Mouse (Mus musculus): ENCODE measurements around the gene Derl2. TPM values are rescaled to one million over a fixed set of nuclear protein-coding genes. Genes with fewer than 3 reads are reported as not detected.
A peak's percentile ranks its signal among the peaks of the same experiment; 100 is the strongest.

The Derl2 gene
- polyA plus RNA-seq, 1 experiment: 38.5 TPM

DNA sequence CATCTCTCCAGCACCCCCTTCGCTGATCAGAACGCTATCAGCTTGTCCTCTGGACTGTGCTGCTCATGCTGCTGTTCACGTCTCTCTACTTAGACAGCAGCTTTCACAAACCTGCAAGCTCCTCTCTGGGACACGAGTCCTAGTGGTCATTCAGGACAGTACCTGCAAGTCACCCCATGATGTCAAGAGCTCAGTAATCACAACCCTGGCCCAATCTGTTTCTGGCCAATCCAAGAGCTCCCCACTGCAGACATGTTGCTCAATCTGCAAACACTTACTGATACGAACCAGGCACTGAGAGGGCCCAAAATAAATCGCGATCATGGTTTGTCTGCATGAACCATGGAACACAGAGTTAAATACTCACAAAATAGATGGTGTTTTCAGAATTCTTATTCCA is 6.9 kb downstream of the Derl2 start:
- Histone ChIP-seq H3K79me2 (ENCODE audit: control insufficient read depth, insufficient read depth) (peaks cover 38% of the 10 kb centered on the region), H3ac (ENCODE audit: control insufficient read depth, insufficient read length, low read depth) (no peak overlapping the region), H3K27me3 (ENCODE audit: control insufficient read depth, insufficient read depth, insufficient read length) (no peaks in the 10 kb centered on the region), H3K36me3 (ENCODE audit: control insufficient read depth, insufficient read depth) (peaks cover 67% of the 10 kb centered on the region), H3K79me3 (ENCODE audit: low read depth) (peaks cover 22% of the 10 kb centered on the region), H3K4me3 (ENCODE audit: insufficient read depth, poor library complexity, severe bottlenecking) (no peak overlapping the region)
- TF ChIP-seq MYOG (IDR thresholded peaks at IDR 0.05; ENCODE audit: control insufficient read depth, extremely low read depth, insufficient read length) (no peak), USF1 (IDR thresholded peaks at IDR 0.05; ENCODE audit: low read depth) (no peak)

DNA sequence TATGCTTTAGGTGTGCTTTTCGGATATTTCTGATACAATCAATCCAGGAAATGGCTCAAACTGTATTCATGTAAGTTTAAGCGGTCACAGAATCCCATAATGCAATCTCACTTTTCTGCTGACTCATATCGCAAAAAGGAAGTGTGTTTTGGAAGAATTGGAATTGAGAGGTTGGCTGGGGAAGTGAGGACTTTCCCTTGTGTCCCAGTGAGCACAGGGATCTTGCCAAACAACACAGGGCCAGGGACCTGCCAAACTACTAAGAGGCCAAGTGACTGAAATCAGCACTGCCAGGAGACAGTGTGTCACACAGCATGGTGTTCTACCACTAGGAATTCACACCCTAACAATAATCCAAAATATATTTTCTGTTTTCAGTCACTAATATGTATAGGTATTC is 11.3 kb downstream of the Derl2 start:
- Histone ChIP-seq H3ac (ENCODE audit: control insufficient read depth, insufficient read length, low read depth) (no peak overlapping the region), H3K36me3 (ENCODE audit: control insufficient read depth, insufficient read depth) (peaks cover 53% of the 10 kb centered on the region), H3K79me3 (ENCODE audit: low read depth) (peaks cover 6% of the 10 kb centered on the region), H3K79me2 (ENCODE audit: control insufficient read depth, insufficient read depth) (peaks cover 9% of the 10 kb centered on the region), H3K4me3 (ENCODE audit: insufficient read depth, poor library complexity, severe bottlenecking) (no peak overlapping the region), H3K27me3 (ENCODE audit: control insufficient read depth, insufficient read depth, insufficient read length) (no peaks in the 10 kb centered on the region)
- TF ChIP-seq CTCF (IDR thresholded peaks at IDR 0.05; ENCODE audit: control insufficient read depth, insufficient read depth, insufficient read length) (no peak), MYOG (IDR thresholded peaks at IDR 0.05; ENCODE audit: control insufficient read depth, extremely low read depth, insufficient read length) (no peak), MAX (IDR thresholded peaks at IDR 0.05) (no peak), USF1 (IDR thresholded peaks at IDR 0.05; ENCODE audit: low read depth) (no peak), FOSL1 (IDR thresholded peaks at IDR 0.05; ENCODE audit: insufficient read depth, low read length, poor library complexity, severe bottlenecking) (no peak), MYOD1 (IDR thresholded peaks at IDR 0.05; ENCODE audit: control insufficient read depth, insufficient read length, low read depth) (no peak), CEBPB (IDR thresholded peaks at IDR 0.05; ENCODE audit: low read depth) (no peak)

DNA sequence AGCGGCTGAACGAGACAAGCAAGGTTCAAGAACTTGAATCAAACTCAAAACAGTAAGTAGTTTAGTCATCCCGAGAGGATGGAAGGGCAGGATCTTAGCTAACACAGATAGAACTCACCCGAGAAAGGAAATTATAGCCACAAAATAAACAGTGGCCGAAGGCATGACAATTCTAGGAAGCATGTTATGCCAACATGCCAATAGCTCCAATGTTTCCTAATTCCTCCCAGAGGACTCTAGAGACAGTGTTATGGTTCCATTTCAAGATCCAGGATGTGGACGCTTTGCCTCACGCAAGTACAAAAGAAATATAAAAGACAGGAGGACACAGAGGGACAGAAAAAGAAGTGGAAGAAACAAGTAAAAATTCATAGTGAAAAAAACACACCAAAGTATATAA is 11.8 kb downstream of the Derl2 start:
- H3ac ChIP-seq (ENCODE audit: control insufficient read depth, insufficient read length, low read depth): no peak overlapping the region
- peaks cover 11% of the 10 kb centered on the region for H3K79me3 ChIP-seq (ENCODE audit: low read depth)
- peaks cover 14% of the 10 kb centered on the region for H3K79me2 ChIP-seq (ENCODE audit: control insufficient read depth, insufficient read depth)
- no peaks in the 10 kb centered on the region for H3K27me3 ChIP-seq (ENCODE audit: control insufficient read depth, insufficient read depth, insufficient read length)
- H3K36me3 ChIP-seq (ENCODE audit: control insufficient read depth, insufficient read depth): peaks cover 49% of the 10 kb centered on the region
- H3K4me3 ChIP-seq (ENCODE audit: insufficient read depth, poor library complexity, severe bottlenecking): no peak overlapping the region
- no peak for TF ChIP-seq CEBPB (IDR thresholded peaks at IDR 0.05; ENCODE audit: low read depth)
- no peak for TF ChIP-seq FOSL1 (IDR thresholded peaks at IDR 0.05; ENCODE audit: insufficient read depth, low read length, poor library complexity, severe bottlenecking)
- no peak for TF ChIP-seq USF1 (IDR thresholded peaks at IDR 0.05; ENCODE audit: low read depth)
- no peak for TF ChIP-seq MYOG (IDR thresholded peaks at IDR 0.05; ENCODE audit: control insufficient read depth, extremely low read depth, insufficient read length)
- TF ChIP-seq MAX (IDR thresholded peaks at IDR 0.05): no peak
- no peak for TF ChIP-seq MYOD1 (IDR thresholded peaks at IDR 0.05; ENCODE audit: control insufficient read depth, insufficient read length, low read depth)
- no peak for TF ChIP-seq CTCF (IDR thresholded peaks at IDR 0.05; ENCODE audit: control insufficient read depth, insufficient read depth, insufficient read length)

DNA sequence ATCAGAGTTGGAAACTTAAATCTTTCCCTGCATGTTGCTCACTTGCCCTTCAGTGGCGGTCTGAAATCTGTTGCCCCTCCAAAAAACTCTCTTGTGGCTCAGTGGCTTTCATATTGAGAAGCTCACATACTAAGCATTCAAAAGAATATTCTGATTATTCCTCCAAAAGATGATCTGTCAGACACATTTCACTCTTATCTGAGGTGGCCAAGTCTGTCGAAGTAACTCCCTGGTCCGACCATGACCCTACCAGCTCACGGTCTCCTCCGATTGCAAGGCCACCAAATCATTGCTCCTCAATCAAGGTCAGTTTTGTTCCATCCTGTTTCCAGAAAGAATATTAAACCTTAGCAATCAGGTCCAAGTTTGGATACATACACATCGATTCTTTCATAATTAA is 12.6 kb downstream of the Derl2 start:
- H3K79me2 ChIP-seq (ENCODE audit: control insufficient read depth, insufficient read depth): peaks cover 22% of the 10 kb centered on the region
- H3ac ChIP-seq (ENCODE audit: control insufficient read depth, insufficient read length, low read depth): no peak overlapping the region
- H3K36me3 ChIP-seq (ENCODE audit: control insufficient read depth, insufficient read depth): peaks cover 45% of the 10 kb centered on the region
- peaks cover 19% of the 10 kb centered on the region for H3K79me3 ChIP-seq (ENCODE audit: low read depth)
- no peak overlapping the region for H3K4me3 ChIP-seq (ENCODE audit: insufficient read depth, poor library complexity, severe bottlenecking)
- H3K27me3 ChIP-seq (ENCODE audit: control insufficient read depth, insufficient read depth, insufficient read length): no peaks in the 10 kb centered on the region
- no peak for TF ChIP-seq FOSL1 (IDR thresholded peaks at IDR 0.05; ENCODE audit: insufficient read depth, low read length, poor library complexity, severe bottlenecking)
- TF ChIP-seq CEBPB (IDR thresholded peaks at IDR 0.05; ENCODE audit: low read depth): no peak
- no peak for TF ChIP-seq MYOG (IDR thresholded peaks at IDR 0.05; ENCODE audit: control insufficient read depth, extremely low read depth, insufficient read length)
- TF ChIP-seq MAX (IDR thresholded peaks at IDR 0.05): no peak
- TF ChIP-seq MYOD1 (IDR thresholded peaks at IDR 0.05; ENCODE audit: control insufficient read depth, insufficient read length, low read depth): no peak
- no peak for TF ChIP-seq USF1 (IDR thresholded peaks at IDR 0.05; ENCODE audit: low read depth)
- no peak for TF ChIP-seq CTCF (IDR thresholded peaks at IDR 0.05; ENCODE audit: control insufficient read depth, insufficient read depth, insufficient read length)

DNA sequence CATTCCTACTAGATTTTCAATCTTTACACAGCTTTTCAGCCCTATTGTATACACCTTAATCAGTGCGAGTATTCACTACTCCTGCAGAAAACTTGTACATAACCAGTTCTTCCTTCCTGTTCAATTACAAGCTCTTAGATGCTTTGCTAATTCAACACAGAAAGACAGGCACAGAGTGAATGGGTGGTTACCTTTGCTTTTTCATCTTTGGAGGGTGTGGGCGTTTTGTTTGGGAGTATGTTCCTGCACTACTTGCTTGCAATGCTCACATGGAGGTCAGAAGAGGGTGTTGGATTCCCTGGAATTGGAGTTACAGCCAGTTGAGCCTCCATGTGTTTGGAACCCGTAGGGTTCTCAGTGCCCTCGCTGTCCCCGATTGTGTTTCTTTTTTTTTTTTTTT is 14.6 kb downstream of the Derl2 start:
- no peak overlapping the region for H3K4me3 ChIP-seq (ENCODE audit: insufficient read depth, poor library complexity, severe bottlenecking)
- TF ChIP-seq MYOD1 (IDR thresholded peaks at IDR 0.05; ENCODE audit: control insufficient read depth, insufficient read length, low read depth) (no peak), MYOG (IDR thresholded peaks at IDR 0.05; ENCODE audit: control insufficient read depth, extremely low read depth, insufficient read length) (no peak), CTCF (IDR thresholded peaks at IDR 0.05; ENCODE audit: control insufficient read depth, insufficient read depth, insufficient read length) (no peak), CEBPB (IDR thresholded peaks at IDR 0.05; ENCODE audit: low read depth) (no peak), FOSL1 (IDR thresholded peaks at IDR 0.05; ENCODE audit: insufficient read depth, low read length, poor library complexity, severe bottlenecking) (no peak)
- peaks cover 42% of the 10 kb centered on the region for H3K79me2 ChIP-seq (ENCODE audit: control insufficient read depth, insufficient read depth)

DNA sequence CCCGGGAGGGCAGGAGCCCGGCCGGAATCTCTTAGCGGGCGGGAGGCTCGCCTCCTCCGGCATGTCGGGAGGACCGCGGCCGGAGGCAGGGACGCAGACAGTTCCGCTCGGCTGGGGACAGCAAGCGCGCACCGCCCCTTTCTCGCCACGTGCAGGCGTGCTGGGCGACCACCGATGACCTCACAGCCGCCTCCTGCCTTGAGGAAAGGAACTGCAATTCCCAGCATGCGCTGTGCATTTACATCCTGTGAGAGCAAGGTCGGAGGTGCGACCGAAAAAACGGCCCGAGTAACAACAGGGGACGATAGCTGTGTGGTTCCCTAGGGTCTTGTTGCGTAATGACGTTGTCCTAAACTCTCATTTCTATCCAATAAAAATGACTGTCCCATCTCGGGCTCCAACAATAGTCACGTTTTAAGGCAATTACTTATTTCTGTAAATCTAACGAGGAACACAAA is 15.3 kb downstream of the Derl2 start, which contains the start of gene Dhx33:
TSS of gene Dhx33 (minus strand) at position 122 of the 458 bp plus-strand sequence.
- peak; percentile 100 for TF ChIP-seq MAX (IDR thresholded peaks at IDR 0.05)
- TF ChIP-seq FOSL1 (IDR thresholded peaks at IDR 0.05; ENCODE audit: insufficient read depth, low read length, poor library complexity, severe bottlenecking): no peak
- TF ChIP-seq CEBPB (IDR thresholded peaks at IDR 0.05; ENCODE audit: low read depth): peak; percentile 93
- TF ChIP-seq MYOG (IDR thresholded peaks at IDR 0.05; ENCODE audit: control insufficient read depth, extremely low read depth, insufficient read length): no peak
- TF ChIP-seq MYOD1 (IDR thresholded peaks at IDR 0.05; ENCODE audit: control insufficient read depth, insufficient read length, low read depth): no peak
- peak; percentile 77 for TF ChIP-seq USF1 (IDR thresholded peaks at IDR 0.05; ENCODE audit: low read depth)
- no peak for TF ChIP-seq CTCF (IDR thresholded peaks at IDR 0.05; ENCODE audit: control insufficient read depth, insufficient read depth, insufficient read length)
- Histone ChIP-seq H3K79me2 (ENCODE audit: control insufficient read depth, insufficient read depth) (peaks cover 49% of the 10 kb centered on the region), H3K4me3 (ENCODE audit: insufficient read depth, poor library complexity, severe bottlenecking) (peak within 1 kb of the TSS; percentile 96), H3ac (ENCODE audit: control insufficient read depth, insufficient read length, low read depth) (peak within 1 kb of the TSS; percentile 65), H3K79me3 (ENCODE audit: low read depth) (peaks cover 41% of the 10 kb centered on the region), H3K36me3 (ENCODE audit: control insufficient read depth, insufficient read depth) (peaks cover 39% of the 10 kb centered on the region), H3K27me3 (ENCODE audit: control insufficient read depth, insufficient read depth, insufficient read length) (no peaks in the 10 kb centered on the region)

More for the DNA sequence above, 14.6 kb downstream of the Derl2 start:
- H3K79me3 ChIP-seq (ENCODE audit: low read depth): peaks cover 34% of the 10 kb centered on the region
- H3K27me3 ChIP-seq (ENCODE audit: control insufficient read depth, insufficient read depth, insufficient read length): no peaks in the 10 kb centered on the region
- peaks cover 39% of the 10 kb centered on the region for H3K36me3 ChIP-seq (ENCODE audit: control insufficient read depth, insufficient read depth)
- H3ac ChIP-seq (ENCODE audit: control insufficient read depth, insufficient read length, low read depth): no peak overlapping the region
